Mouse (Mus musculus): Measurements from ENCODE around the gene Gm36176.

DNA sequence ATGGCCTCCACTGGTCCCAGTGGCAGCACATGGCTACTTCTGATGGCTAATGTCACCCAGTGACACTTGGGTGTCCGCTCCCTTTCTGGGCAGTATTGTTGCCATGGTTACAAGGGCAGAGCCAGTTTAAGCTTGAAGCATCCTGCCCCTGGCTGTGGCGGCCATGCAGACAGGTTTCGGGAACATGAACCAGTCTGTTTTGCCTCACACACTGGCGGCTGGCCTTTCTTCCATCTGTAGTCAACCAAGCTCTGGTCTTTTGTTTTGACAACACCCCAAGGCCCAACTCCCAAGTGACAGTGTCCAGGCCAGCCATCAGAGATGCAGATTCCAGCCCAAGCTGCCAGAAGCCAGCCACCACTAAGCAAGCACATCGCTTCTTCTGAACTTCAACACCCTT, 49.0 kb downstream of the Gm36176 start:
- TF ChIP-seq CTCF (IDR thresholded peaks at IDR 0.05; ENCODE audit: borderline replicate concordance, insufficient read depth, low read depth, low read length) (no peak), POLR2A (IDR thresholded peaks at IDR 0.05; ENCODE audit: borderline replicate concordance, insufficient read depth, low read length) (no peak)

Data from cerebellum, adult 2 months (tissue).